Mouse (Mus musculus) intestine, embryonic 15.5 days (tissue): ENCODE measurements at regions not wholly inside any gene's neighbourhood (a gene's known extent, or its start where the extent isn't known, plus 50 kb on each side); places are given as distances from the start of the nearest gene placed in this dataset.
A peak's percentile ranks its signal among the peaks of the same experiment; 100 is the strongest.

Experiments used
- ATAC-seq: fragments of 200-750 bp; cut with Nextera tagmentation; 2 replicates; pipeline ENCODE4 v1.8.0; 2017; ENCODE audit warnings: moderate TSS enrichment, moderate library complexity
- H3K27ac ChIP-seq: fragments of 300-500 bp; sonication (generic); 2 replicates; pipeline ENCODE4 v1.5.1; 2015; ENCODE audit warnings: mild to moderate bottlenecking, inconsistent platforms
- H3K27me3 ChIP-seq: fragments of 300-500 bp; sonication (generic); replicated peaks from 2 replicates; pipeline ENCODE4 v1.6.1; 2015; ENCODE audit warnings: inconsistent platforms
- H3K36me3 ChIP-seq: fragments of 300-500 bp; sonication (generic); 2 replicates; pipeline ENCODE4 v1.6.1; 2015; ENCODE audit warnings: inconsistent platforms
- H3K4me1 ChIP-seq: fragments of 300-500 bp; sonication (generic); replicated peaks from 2 replicates; pipeline ENCODE4 v1.6.1; 2015; ENCODE audit warnings: inconsistent platforms
- H3K4me2 ChIP-seq: fragments of 300-500 bp; sonication (generic); replicated peaks from 2 replicates; pipeline ENCODE4 v1.6.1; 2015; ENCODE audit warnings: mild to moderate bottlenecking, inconsistent platforms
- H3K4me3 ChIP-seq: fragments of 300-500 bp; sonication (generic); replicated peaks from 2 replicates; pipeline ENCODE4 v1.5.1; 2015; ENCODE audit warnings: inconsistent platforms
- H3K9ac ChIP-seq: fragments of 300-500 bp; sonication (generic); 2 replicates; pipeline ENCODE4 v1.6.1; 2015; ENCODE audit warnings: inconsistent platforms
- H3K9me3 ChIP-seq: fragments of 300-500 bp; sonication (generic); 2 replicates; pipeline ENCODE4 v1.6.1; 2016; ENCODE audit warnings: inconsistent platforms
- whole genome bisulfite sequencing: fragments of 180-500 bp; shearing (Covaris S2); methylation state at CpG from one replicate; pipeline ENCODE4 v1.1.7; 2015; 5-methylcytosine and 5-hydroxymethylcytosine counted together

DNA sequence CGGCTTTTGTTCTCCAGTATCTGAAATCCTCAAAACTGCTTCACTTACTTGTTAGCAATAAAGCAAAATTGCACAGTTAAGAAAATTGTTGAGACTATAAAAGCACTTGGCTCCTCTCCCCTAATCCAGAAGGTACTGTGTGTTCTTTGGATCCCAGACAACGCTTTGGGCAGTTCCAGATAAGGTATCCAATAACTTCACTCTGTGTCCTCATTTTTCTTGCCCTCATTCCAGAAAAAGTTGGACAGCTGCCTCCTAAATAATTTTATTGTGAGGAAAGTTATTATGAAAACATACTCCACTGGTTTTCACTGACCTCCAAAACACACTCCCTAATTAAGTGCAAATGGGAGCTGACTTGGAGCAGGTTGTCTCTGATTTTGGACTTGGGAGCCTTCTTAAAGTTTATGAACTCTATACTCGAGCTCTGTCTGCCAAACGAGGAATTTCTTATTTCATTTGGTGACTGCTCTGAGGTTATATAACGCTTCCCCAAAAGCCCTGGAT is 285.2 kb downstream of the Hlx start:
- H3K27ac ChIP-seq = no peak overlapping the region
- no peak for ATAC-seq
- no peaks in the 10 kb centered on the region for H3K9me3 ChIP-seq
- WGBS = 49% methylated on average over 5 of the region's 5 CpGs
- H3K36me3 ChIP-seq = no peaks in the 10 kb centered on the region
- no peak overlapping the region for H3K9ac ChIP-seq
- no peak overlapping the region for H3K4me2 ChIP-seq
- H3K4me1 ChIP-seq = no peaks in the 10 kb centered on the region
- no peak overlapping the region for H3K4me3 ChIP-seq
- no peaks in the 10 kb centered on the region; the same call in 1 of the 2 replicates for H3K27me3 ChIP-seq

DNA sequence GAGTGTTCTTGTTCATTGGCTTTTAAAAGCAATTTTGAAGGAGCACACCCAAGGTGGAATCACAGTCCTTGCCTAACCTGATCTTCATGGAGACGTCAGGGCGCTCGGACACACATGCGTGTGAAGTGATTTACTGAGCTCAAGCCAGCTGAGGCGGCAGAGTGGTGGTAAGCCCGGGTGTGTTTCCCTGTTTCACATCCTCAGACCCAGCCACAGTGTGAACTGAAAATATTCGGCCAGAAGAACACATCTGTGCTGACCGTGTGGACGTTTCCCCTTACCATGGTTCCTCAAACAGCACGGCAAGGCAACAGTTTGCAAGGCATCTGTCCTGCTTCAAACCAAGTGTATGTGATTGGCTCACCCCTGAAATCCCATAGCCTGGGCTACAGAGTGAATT is 288.2 kb downstream of the Hlx start:
- H3K36me3 ChIP-seq = no peaks in the 10 kb centered on the region
- no peaks in the 10 kb centered on the region for H3K4me1 ChIP-seq

DNA sequence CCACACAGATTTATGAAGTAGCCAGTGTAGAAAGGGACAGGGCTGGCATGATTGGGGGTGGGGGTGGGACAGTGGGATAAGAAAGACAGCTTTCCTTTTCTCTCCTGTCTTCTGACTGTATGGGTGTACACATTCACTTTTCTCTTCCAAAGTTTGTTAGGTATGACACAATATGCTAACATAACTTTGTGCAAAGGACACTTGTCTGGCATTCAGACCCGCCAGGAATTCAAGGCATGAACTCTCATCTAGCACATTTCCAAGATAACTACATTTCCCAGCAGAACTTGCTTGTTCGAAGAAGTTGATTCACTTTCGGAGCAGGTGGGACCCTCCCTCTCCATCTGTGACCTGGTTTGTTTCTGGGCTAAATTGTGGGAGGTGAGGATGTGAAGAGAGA is 289.7 kb downstream of the Hlx start:
- 57% methylated on average over 3 of the region's 3 CpGs for WGBS
- Histone ChIP-seq H3K4me3 (no peak overlapping the region), H3K4me2 (no peak overlapping the region), H3K36me3 (no peaks in the 10 kb centered on the region), H3K4me1 (no peaks in the 10 kb centered on the region), H3K9ac (no peak overlapping the region), H3K27me3 (no peaks in the 10 kb centered on the region; the same call in 1 of the 2 replicates), H3K27ac (no peak overlapping the region), H3K9me3 (no peaks in the 10 kb centered on the region)
- no peak for ATAC-seq

More for the DNA sequence above, 288.2 kb downstream of the Hlx start:
- no peak for ATAC-seq
- Histone ChIP-seq H3K27ac (no peak overlapping the region), H3K9ac (no peak overlapping the region), H3K4me3 (no peak overlapping the region), H3K27me3 (no peaks in the 10 kb centered on the region; the same call in 1 of the 2 replicates), H3K4me2 (no peak overlapping the region), H3K9me3 (no peaks in the 10 kb centered on the region)
- WGBS = 87% methylated on average over 10 of the region's 10 CpGs

DNA sequence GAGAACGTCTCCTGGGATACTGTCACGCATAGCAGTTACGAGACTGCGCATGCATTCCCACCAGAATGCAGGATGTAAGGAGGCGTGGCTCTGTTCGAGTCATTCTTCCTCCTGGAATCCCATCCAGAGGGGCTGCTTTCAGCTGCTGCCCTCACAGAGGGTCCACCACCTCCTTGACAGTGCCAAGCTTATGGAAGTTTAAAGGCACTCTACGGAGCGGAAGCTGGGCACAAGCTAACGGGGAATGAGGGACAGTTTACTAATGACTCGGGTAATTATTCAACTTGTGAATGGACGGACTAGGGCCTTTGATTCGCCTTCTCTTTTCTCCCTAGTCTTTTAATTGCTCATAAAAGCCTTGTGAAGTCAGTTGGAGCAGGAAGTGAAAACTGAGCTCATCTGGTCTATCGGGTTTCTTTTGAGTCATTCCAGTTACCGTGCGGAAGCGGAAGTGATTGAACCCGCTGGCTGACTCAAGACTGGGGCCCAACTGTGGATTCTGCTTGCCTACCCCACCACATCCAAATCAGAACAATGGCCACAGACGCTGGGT is 291.3 kb downstream of the Hlx start:
- Histone ChIP-seq H3K4me3 (peak overlapping the region; percentile 25), H3K4me2 (peak overlapping the region; percentile 44), H3K4me1 (no peaks in the 10 kb centered on the region), H3K36me3 (no peaks in the 10 kb centered on the region), H3K27ac (peak overlapping the region; percentile 30; the same call in 1 of the 2 replicates), H3K9ac (no peak overlapping the region), H3K27me3 (no peaks in the 10 kb centered on the region; the same call in 1 of the 2 replicates), H3K9me3 (no peaks in the 10 kb centered on the region)
- peak; percentile 62 for ATAC-seq
- WGBS = 38% methylated on average over 18 of the region's 18 CpGs

DNA sequence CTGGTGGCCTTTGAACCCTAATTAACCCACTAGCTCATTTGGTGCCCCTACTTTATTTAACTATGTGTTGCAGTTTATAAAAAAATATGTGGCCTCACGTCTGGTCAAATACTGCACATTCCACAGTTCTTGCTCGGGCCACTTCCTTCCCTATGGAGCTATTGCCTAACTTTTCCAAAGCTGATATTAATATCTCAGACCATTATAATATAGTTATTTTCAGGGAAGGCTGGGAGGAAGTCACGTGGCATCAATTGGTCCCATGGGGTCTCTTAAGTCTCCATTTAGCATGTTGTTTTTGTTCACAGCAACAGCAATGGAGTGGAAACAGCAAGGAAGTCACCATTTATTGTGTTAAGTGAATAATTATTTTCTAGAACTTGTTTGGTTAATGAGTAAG is 292.9 kb downstream of the Hlx start:
- Histone ChIP-seq H3K36me3 (no peaks in the 10 kb centered on the region), H3K27me3 (no peaks in the 10 kb centered on the region), H3K9ac (no peak overlapping the region), H3K4me2 (no peak overlapping the region), H3K27ac (no peak overlapping the region), H3K9me3 (no peaks in the 10 kb centered on the region), H3K4me3 (no peak overlapping the region), H3K4me1 (no peaks in the 10 kb centered on the region)
- ATAC-seq = no peak
- 39% methylated on average over 3 of the region's 3 CpGs for WGBS

DNA sequence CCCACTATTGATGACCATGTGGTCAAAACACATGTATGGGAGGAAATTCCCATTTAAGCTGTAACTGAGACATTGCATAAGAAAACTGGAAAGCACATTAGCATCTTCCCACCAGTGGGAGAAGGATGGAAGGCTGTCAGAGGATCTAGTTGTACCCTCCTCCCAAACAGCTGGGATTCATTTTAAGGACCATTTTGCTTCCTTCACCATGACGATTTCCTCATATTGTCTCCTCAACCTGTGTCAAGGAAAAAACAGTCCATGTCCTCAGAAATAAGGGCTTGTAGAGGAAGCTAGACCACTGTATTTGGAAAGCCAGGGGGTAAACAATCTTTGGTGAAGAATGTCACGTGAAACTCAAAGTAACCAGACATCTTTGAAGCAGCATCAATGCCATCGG is 296.0 kb downstream of the Hlx start:
- WGBS = 88% methylated on average over 3 of the region's 3 CpGs
- H3K4me3 ChIP-seq = no peak overlapping the region
- H3K9ac ChIP-seq = no peak overlapping the region
- no peaks in the 10 kb centered on the region for H3K36me3 ChIP-seq
- H3K4me2 ChIP-seq = no peak overlapping the region
- H3K4me1 ChIP-seq = no peaks in the 10 kb centered on the region
- ATAC-seq = no peak
- no peaks in the 10 kb centered on the region for H3K9me3 ChIP-seq
- H3K27ac ChIP-seq = no peak overlapping the region
- H3K27me3 ChIP-seq = no peaks in the 10 kb centered on the region

DNA sequence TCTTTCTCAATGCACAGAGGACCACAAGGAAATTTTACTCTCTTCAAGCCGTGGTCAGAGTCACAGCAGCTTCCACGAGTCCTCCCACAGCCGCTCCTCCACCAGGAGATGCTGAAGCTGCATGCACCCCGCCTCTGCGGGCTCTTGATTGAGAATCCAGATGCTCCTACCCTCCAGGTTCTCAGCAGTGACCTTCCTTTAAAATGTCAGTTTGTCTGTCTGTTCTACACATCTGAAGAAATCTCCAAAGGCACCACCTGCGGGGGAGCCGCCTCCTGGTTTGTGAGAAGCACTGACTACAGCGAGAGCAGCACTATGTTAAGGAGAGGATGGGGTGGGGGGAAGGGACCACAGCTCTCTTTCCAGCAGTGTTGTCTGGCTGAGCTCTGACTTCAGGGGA is 303.8 kb downstream of the Hlx start:
- no peak for ATAC-seq
- H3K4me2 ChIP-seq = no peak overlapping the region
- no peaks in the 10 kb centered on the region for H3K36me3 ChIP-seq
- no peaks in the 10 kb centered on the region for H3K4me1 ChIP-seq
- no peak overlapping the region for H3K9ac ChIP-seq
- H3K27ac ChIP-seq = no peak overlapping the region
- no peaks in the 10 kb centered on the region for H3K27me3 ChIP-seq
- H3K4me3 ChIP-seq = no peak overlapping the region
- H3K9me3 ChIP-seq = no peaks in the 10 kb centered on the region
- 47% methylated on average over 8 of the region's 8 CpGs for WGBS

DNA sequence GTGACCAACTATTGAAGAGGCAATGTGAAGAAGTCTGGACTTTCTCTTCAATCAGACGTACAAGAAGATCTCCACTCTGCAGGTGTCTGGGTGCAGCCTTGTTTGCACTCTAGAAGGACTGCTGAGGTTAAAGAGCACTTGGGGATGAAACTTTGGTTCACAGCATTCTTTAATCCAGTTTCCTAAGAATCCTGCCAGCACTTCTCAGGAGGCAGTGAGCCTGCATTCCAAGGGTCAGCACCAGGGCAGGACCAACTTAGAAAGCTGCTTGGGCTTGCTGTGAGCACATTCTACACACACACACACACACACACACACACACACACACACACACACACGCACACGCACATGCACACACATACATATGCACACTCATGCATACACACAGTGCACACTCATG is 304.4 kb downstream of the Hlx start:
- WGBS = 75% methylated on average over 3 of the region's 3 CpGs
- Histone ChIP-seq H3K4me3 (no peak overlapping the region), H3K27ac (no peak overlapping the region), H3K27me3 (no peaks in the 10 kb centered on the region), H3K9ac (no peak overlapping the region), H3K36me3 (no peaks in the 10 kb centered on the region), H3K9me3 (no peaks in the 10 kb centered on the region), H3K4me1 (no peaks in the 10 kb centered on the region), H3K4me2 (no peak overlapping the region)
- ATAC-seq = no peak

DNA sequence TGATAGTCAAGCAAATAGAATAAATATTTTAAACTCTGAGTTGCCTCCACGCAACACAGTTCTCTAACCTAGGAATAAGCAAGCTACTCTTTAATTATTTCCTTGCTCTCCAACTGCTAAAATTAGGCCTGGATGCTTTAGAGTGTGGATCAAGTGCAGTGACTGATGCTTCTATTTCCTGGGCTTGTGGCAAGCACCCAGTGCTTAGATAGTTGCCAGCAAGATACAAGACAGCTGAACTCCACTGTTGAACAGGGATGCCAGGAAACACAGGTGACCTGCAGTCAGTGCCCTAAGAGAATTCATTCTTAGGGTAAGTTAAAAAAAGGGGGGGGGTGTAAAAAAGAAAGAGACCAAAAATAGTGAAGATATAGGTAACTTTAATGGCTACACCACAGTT is 306.7 kb downstream of the Hlx start:
- Histone ChIP-seq H3K9me3 (no peaks in the 10 kb centered on the region), H3K27ac (no peak overlapping the region), H3K27me3 (no peaks in the 10 kb centered on the region), H3K4me3 (no peak overlapping the region), H3K36me3 (no peaks in the 10 kb centered on the region), H3K9ac (no peak overlapping the region), H3K4me2 (no peak overlapping the region), H3K4me1 (no peaks in the 10 kb centered on the region)
- no peak for ATAC-seq
- 74% methylated on average over 1 of the region's 1 CpGs for WGBS

DNA sequence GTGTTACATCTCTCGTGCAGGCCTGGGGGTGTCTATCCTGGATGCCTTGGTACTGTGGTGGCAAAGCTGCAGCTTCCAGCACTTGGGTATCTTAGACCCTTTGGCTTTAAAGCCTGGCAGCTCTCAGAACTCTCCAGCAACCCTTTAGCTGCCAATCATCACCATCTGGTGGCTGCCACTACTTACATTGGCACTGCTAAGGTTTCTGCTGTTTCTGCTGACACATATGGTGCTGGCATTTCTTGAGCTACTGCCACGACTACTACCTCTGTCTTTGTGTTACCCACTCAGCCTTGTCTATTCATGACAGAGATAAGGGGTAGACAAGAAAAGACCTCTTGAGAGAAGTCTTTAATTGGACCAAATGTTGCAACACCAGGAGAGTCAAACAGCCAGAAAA is 308.4 kb downstream of the Hlx start:
- Histone ChIP-seq H3K9me3 (no peaks in the 10 kb centered on the region), H3K4me3 (no peak overlapping the region), H3K9ac (no peak overlapping the region), H3K27me3 (no peaks in the 10 kb centered on the region), H3K36me3 (no peaks in the 10 kb centered on the region), H3K4me1 (no peaks in the 10 kb centered on the region), H3K27ac (no peak overlapping the region), H3K4me2 (no peak overlapping the region)
- ATAC-seq = no peak
- WGBS = 84% methylated on average over 2 of the region's 2 CpGs

DNA sequence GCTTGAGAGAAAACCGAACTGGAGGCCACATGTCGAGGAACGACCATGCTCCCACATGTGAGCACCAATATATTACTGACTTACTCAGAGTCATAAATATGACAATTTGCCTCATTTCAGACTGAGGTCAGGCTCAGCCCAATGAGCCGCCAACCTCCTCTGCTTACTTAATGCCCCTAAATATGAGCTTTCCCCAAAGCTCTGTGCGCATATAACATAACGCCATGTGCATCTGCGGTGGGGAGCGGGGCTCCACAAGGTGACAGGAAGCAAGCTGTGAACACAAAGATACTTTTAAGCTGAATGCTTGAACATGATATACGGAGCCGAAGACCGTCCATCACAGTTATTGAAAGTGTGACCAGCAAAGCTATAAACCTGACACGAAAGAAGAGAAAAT is 319.8 kb downstream of the Hlx start:
- no peak overlapping the region for H3K4me2 ChIP-seq
- no peaks in the 10 kb centered on the region for H3K9me3 ChIP-seq
- H3K4me3 ChIP-seq = no peak overlapping the region
- H3K9ac ChIP-seq = no peak overlapping the region
- ATAC-seq = no peak
- H3K27me3 ChIP-seq = no peaks in the 10 kb centered on the region
- H3K4me1 ChIP-seq = no peaks in the 10 kb centered on the region
- H3K36me3 ChIP-seq = no peaks in the 10 kb centered on the region
- 81% methylated on average over 12 of the region's 12 CpGs for WGBS
- no peak overlapping the region for H3K27ac ChIP-seq

DNA sequence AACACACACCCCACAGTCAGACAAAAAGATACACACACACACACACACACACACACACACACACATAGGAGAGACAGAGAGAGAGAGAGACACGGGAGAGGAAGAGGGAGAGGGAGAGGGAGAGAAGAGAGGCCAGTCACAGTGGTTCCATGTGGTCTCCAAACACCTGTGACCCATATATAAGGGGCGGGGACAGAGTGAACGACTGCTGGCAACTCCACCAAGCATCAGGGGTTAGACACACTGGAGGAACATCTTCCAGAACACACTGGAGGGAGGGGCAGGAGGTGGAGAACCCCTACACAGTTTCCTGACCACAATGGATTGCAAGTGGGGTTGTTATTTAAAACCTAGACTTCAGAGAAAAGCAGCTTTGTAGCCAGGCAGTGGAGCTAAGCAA is 321.4 kb downstream of the Hlx start:
- no peaks in the 10 kb centered on the region for H3K9me3 ChIP-seq
- H3K27ac ChIP-seq = no peak overlapping the region
- no peaks in the 10 kb centered on the region for H3K27me3 ChIP-seq
- no peak overlapping the region for H3K4me3 ChIP-seq
- no peak overlapping the region for H3K4me2 ChIP-seq
- no peaks in the 10 kb centered on the region for H3K36me3 ChIP-seq
- WGBS = 46% methylated on average over 3 of the region's 3 CpGs
- H3K9ac ChIP-seq = no peak overlapping the region
- ATAC-seq = no peak
- no peaks in the 10 kb centered on the region for H3K4me1 ChIP-seq

DNA sequence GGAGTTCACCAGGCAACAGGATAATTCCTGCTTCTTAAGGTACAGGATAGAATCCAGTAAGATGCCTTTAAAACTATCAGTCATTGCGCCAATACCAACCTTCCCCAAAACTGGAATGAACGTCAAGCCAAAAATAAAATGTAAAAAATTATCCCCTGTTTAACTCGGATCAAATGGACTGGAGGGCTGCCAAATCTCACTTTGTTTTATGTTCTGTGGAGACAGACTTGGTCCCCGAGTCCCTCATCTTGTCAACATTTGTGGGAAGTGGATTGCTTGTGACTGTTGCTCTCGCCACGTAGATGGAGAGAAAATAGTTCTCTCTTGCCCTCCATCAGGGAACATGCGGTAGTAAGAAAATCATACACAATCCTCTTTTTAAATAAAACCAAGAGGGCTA is 322.4 kb downstream of the Hlx start:
- Histone ChIP-seq H3K27ac (no peak overlapping the region), H3K4me3 (no peak overlapping the region), H3K27me3 (no peaks in the 10 kb centered on the region), H3K36me3 (no peaks in the 10 kb centered on the region), H3K9me3 (no peaks in the 10 kb centered on the region), H3K4me2 (no peak overlapping the region), H3K9ac (no peak overlapping the region), H3K4me1 (no peaks in the 10 kb centered on the region)
- ATAC-seq = no peak
- WGBS = 58% methylated on average over 7 of the region's 7 CpGs
